Mouse (Mus musculus) mature B cell (primary cell): Measurements from ENCODE around the gene Lrrc10b.

ENCODE experiments used
- in situ Hi-C: fragments of 300-500 bp; cut with MboI; formaldehyde crosslinking; loops from 2 replicates; pipeline ENCODE4 v1.14.3; 2019

The Lrrc10b gene

DNA sequence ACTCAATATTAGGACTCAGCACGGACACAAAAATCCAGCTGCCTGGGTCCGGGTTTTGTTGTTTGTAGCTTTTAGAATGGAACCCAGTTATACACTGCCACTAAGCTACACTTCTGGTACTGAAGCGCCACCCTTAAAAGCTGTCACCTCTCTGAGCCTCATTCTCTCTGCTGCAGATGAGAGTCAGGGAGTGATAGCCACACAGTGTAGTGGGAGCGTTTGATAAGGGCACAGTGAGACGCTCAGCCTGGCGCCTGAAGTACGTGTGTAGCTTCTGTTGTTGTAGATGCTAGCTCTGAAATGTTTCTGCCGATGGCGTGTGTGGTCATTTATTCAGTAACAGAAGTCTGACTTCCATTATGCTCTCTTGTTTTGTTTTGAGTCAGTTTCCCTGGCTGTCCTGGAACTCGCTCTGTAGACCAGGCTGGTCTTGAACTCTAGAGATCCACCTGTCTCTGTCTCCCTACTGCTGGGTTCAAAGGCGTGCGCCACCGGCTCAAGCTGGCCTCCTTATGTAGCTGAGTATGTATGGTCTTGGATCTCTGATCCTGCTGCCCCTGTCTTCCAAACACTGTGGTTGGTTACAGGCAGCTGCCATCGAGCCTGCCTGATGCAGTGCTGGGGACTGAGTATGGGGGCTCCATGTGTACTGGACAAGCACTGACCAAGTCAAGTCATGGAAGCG is 12.4 kb downstream of the Lrrc10b start:
- in situ Hi-C loops = loop anchor here (5.0 kb wide), 1 partner anchor 37 kb away; the partner anchor contains the start of gene Ppp1r32

DNA sequence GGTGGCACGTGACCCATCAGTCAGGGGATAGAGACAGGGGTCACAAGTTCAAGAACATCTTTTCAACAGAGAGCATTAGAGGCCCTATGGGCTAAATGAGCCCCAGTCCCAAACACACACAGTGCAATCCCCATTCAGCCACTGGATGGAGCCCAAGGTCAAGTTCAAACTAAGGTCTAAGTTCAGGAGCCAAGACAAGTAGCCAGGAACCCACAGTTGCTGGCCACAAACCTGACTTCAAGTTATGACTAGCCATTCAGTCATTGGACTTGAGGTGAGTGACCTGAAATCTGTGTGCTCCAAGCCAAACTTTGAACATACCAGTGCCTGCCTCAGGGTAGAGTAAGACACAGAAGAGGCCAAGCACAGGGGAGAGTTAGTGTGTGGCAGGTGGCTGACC is 19.8 kb downstream of the Lrrc10b start:
- in situ Hi-C loops = no loop called here

DNA sequence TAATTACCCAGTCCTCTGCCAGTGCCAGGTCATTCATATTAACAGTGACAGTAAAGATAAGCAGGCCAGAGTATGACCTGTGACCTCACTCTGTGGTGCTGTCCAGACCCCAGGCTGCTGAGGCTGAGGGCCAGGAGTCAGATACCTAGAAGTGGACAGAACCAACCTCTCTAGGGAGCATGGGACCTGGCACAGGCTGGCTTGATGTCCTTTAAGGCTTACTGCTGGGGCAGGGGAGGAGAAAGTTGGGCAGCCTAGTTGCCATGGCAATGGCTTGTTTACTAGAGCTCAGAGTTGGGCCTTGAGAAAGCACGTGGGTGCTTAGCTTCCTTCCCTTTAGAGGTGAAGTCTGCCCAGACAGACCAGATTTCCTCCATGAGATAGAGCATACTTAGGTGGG is 20.5 kb downstream of the Lrrc10b start:
- in situ Hi-C loops = no loop called here

DNA sequence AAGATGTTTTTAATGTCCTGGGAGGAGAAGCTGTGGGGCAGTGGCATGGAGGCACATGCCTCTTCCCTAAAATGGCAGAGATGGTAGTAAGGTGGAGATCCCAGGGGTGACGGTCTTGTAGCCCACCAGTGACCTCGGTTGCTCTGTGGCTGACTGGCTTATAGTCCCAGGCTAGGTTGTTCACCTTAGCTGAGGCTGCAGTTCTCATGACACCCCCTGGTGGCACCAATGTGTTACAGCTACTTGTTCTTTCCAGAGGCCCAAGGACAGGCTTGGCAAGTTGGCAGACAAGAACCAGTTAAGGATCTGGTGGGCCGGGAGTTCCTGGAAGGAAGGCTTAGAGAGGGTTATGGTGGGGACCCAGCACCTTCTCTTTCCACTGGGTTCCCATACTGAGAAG is 21.4 kb downstream of the Lrrc10b start:
- in situ Hi-C loops = no loop called here

DNA sequence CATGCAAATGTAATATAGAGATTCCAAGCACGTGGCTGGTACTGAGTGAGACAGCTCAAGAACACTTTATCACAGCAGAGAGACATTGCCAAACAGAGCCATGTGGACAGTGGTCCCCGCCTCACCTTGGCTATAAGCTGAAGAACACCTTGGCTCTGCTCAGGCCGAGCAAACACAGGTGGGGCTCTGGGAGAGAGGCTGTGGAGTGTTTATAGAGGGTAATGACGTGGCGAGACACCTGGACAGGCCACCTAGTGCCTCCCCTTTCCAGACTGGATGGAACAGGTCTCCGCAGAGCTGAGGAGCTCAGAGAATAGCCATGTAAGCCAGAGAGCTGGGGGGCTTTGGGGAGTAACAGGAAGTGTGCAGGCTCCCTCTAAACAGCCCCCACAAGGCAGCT is 22.3 kb downstream of the Lrrc10b start:
- in situ Hi-C loops = no loop called here

DNA sequence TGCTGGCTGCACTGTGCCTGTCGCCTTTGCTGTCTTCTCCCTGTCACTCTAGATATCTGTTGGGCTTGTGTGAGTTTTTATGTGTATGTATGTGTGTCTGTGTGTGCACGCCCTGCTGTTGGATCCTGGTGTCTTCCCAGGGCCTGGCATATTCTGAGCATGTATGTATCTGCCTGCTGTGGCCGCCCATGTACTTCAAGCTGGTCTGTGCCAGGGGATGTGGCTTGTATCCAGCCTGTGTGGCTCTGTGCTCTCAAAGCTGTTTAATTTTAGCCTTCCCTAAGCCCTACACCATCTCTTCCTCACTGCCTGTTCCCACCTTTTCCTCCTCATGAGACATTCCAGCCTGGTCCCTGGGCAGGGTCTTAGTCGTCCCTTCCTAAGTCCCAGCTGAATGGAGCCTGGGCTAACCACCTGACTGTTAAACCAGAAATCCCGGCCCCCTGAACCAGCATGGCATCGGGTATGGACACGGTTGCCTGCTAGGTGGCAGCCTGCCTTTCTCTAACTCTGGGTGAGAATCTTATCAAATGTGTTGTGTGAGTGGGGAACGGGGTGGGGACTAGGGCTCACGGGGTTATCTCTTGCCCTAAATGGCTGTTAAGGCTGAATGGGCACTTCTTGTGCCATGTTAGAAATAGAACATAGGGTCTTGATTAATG is 23.3 kb downstream of the Lrrc10b start:
- in situ Hi-C loops = no loop called here

DNA sequence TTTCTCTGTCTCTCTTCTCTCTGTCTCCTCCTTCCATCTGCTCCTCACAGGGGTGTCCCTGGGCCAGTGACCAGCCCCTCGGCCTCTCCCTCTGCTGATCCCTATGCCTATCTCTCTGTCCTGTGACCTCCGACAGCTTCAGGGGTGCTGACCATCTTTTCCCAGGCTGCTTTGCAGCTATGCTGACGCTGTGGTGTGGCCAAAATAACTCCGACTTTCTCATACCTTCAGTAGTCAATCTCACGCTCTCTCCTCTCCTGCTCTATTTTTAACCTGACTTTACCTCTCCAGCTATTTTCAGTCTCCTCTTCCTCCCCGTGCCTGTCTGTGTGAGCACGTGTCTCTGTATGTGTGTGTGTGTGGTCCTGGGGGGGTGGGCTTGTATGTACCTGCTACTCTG is 24.0 kb downstream of the Lrrc10b start:
- in situ Hi-C loops = no loop called here

DNA sequence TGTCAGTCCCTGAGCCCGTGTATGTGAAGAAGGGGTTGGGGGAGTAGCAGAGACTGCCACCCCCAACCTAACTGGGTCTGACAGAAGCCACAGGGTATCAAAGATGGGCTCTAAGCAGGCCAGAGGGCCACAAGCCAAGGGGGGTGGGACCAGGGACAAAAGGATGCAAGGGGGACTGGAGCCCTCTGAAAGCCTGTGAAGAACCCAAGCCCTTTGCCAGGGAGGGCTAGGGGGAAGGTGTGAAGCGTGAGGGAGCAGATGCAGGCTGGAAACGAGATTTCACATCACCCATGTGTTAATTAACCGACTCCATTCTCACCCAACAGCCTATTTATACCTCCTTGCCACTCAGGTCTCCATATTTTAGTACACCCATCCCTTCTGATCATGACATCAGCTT is 25.4 kb downstream of the Lrrc10b start:
- in situ Hi-C loops = no loop called here

DNA sequence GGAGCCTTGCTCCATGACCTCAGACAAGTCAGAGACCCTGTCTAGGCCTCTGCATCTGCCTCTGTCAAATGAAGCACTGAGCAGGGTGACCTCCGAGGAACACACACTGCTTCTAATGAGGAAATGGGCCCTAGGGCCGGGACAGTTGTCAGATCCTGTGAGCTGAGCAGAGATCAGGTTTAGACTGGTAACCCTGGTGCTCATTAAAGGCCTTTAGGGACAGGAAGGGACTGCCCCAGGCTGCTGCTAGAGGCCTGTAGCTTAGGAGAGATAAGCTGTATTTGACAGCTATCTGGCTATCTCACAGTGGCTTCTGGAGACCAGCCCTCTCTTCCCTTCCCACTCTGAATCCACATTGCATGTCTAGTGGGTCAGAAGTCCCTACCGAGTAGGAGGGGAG is 25.9 kb downstream of the Lrrc10b start:
- in situ Hi-C loops = no loop called here

DNA sequence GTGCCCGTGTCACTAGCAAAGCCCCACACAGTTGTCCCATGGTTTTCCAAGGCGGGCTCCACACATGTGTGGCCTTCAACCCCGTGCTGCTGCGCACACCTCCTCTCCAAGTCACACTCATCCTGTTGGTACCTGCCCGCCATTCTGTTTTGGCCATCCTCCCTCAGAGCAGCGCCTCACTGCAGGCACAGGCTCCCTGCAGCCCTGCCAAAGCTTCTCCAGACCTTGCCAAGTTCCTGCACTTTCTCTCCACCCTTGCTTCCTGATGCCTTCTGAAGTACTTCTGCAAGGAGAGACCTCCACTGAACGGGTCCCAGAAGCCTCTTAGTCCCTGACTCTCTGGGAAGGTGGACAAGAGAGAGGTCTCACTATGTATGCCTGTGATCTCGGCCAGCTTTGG is 27.9 kb downstream of the Lrrc10b start:
- in situ Hi-C loops = no loop called here

DNA sequence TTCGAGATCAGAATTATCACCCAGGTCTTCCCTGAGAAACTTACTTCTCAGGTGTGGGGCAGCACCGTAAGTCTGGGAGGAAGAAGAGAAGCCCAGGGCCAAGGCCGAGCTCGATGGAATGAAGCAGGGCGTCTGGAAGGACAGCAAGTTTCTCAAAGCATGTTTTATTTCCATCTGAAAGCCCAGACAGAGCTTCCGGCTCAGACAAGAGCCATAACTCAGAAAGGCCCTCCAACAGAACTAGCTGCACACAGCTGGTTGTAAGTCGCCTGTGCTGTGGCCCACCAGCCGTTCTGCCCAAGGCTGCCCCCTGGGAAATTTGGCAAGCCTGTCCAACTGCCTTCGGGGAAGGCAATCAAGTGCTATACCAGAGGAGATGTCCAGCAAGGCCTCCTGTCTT is 29.8 kb downstream of the Lrrc10b start:
- in situ Hi-C loops = no loop called here

DNA sequence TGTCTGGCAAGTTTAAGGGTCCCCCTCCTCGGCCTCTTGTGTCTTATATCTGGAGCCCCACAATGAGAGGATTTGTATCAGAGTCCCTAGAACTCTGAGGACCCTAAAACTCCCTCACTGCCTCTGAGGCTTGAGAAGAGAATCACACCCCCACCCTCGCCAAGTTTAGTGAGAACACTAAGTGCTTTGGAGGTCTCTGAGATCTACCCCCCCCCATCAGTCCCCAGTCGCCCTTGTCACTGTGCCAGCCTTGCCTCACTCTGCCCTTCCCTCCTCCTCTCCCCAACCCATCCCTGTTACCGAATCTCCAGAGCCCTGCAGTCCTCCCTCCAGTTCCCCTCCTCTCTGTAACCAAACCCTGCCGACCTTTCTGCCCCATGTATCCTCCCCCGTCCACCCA is 30.5 kb downstream of the Lrrc10b start:
- in situ Hi-C loops = no loop called here

DNA sequence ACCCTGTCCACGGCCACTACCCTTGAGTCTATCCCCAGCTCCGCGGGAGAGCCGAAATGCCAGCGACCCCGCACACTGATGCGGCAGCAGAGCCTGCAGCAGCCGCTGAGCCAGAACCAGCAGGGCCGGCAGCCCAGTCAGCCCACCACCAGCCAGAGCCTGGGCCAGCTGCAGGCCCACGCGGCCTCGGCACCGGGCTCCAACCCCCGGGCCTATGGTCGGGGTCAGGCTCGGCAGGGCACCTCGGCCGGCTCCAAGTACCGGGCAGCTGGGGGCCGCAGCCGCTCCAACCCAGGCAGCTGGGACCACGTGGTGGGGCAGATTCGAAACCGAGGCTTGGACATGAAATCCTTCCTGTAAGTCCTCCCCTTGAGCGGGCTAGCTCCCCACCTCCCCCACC is 31.0 kb downstream of the Lrrc10b start:
- in situ Hi-C loops = no loop called here

DNA sequence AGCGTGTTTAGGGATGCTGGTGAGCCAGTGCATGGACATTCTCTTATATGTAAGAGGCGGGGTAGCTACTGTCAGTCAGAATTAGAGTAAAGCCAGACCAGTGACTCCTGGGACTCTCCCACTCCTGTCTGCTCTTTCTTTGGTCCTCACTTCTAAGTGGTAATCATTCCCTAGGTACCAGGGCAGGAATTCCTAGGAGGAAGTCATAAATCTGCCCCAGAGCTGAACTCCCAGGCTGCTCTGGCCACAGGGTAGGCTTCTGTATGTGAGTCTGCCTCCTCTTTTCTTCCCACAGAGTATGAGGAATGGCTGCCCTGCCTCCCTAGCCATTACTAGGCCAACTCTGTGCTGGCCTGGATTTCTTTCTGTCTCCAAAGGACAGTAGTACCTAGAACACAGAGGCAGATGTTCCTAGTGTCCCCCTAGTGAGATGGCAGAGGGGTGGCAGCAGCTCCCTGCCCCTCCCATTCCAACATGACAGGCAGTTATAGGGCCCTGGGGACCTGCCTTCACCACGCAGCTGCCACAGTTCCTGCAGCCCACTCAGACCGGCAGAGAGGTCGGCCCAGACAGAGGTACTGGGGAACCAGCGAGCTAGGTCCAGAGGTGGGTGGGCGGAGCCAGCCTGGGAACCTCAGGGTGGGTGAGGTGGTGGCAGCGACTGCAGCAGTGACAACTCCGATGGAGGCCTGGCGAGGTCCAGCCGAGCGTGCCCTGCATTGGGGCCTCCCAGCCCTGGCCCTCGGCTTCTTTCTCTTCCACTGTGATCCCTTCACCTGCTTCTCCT is 31.6 kb downstream of the Lrrc10b start:
- in situ Hi-C loops = no loop called here

DNA sequence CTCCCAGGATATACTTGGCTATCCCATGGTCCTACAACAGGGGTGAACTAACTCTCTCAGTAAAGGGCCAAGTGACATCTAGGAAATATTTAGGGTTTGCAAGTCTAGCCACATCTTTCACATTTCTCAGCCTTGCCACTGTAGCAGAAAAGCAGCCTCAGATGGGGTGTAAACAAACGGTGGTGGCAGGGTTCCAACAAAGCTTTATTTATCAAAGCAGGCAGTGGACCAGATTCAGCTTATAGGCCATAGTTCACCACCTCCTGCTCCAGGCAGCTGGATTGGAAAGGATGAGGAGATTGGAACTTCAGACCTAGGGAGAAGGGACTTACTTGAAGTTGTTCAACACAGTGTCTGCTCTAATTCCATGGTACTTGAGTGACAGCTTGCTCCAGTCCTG is 32.5 kb downstream of the Lrrc10b start:
- in situ Hi-C loops = no loop called here

DNA sequence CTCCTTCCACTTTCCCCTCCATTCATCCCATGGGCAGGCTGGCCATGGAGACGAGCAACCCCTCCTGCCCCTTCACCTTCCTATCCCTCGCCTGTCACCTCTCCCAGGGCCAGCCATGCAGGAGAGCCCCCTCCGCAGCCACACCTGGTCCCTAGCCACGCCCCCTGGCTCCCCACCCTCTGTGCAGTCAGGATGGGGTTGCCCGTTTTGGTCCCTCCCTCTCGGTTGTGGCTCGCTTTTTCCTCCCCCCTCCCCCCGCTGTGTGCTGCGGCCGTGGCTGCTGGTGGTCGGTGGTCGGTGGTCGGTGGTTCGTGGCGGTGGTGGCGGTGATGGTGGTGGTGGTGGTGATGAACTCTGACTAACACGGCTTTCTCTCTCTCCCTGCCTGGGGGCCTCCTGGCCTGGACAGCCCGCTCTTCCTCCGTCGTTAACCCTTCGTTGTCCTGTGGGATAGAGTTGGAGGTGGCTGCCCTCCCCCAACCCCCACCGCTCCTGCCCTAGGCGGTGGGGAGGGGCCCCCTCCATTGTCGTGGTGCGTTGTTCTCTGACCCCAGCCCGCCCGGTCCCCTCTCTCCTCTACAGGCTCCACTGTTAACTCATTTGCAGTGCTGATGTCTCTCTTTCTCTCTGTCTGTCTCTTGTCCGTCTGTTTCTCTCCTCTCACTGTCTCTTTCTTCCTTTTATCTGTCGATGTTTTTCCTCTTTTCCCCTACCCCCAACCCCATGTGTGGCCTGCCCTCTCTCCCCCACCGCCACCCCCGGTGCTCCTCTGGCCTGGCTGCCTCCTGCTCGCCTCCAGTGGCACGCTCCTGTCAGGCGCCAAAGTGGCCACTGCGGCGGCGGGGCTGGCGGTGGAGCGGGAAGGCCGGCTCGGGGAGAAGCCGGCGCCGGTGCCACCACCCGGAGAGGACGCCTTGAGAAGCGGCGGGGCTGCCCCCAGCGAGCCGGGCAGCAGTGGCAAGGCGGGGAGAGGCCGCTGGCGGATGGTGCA is 35.0 kb downstream of the Lrrc10b start:
- in situ Hi-C loops = no loop called here

DNA sequence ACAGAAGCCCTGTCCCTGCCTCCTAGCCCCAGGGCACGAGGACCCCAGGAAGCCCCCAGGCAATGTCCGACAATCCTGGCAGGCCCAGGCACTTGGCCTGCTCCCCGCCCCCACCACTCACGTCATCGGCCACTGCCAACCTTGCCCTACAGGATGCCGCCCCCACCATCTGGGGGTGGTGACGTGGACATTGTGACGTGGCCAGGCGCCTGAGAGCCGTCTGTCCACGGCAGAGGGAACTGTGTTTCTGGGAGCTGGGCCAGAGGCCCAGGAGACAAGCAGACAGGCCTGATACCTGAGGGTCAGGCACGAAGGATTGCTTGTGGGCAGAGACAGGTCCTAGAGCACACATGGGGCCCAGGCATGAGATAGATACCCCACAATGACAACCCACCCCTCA is 39.8 kb downstream of the Lrrc10b start:
- in situ Hi-C loops = no loop called here

DNA sequence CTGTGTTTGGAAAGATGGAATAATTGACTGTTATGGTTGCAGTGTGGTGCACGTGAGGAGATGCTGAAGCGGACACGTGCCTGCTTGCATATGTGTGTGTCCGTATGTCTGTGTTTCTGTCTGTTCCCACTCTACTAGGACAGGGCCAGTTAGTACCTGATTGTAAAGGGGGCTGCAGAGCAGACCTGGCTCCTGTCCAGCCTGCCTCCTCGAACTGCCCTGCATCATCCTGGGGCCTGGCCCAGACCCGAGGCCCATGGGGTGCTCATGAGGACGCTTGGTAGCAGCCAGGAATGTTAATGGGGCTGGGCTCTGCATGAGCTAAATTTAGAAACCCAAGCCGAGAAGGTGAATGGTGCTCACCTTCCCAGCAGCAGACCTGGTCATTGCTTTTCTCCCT is 40.4 kb downstream of the Lrrc10b start:
- in situ Hi-C loops = no loop called here

DNA sequence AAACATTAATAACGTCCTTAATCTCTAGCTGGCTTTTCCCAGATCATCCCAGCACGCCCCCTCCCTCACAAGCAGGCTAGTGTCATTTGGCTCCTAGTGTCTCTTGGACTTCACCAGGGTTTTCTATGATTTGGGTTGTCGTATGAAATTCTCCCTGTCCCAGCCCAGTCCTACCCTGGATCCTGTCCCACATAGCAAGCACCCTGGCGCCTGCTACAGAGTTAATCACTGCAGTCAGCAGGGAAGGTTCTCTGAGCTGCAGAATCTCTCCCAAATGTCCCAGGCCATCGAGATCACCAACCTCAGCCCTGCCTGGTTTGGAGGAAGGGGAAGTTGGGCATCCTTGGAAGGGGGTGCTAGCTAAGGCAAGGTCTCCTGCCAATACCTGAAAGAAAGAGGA is 41.8 kb downstream of the Lrrc10b start:
- in situ Hi-C loops = no loop called here

DNA sequence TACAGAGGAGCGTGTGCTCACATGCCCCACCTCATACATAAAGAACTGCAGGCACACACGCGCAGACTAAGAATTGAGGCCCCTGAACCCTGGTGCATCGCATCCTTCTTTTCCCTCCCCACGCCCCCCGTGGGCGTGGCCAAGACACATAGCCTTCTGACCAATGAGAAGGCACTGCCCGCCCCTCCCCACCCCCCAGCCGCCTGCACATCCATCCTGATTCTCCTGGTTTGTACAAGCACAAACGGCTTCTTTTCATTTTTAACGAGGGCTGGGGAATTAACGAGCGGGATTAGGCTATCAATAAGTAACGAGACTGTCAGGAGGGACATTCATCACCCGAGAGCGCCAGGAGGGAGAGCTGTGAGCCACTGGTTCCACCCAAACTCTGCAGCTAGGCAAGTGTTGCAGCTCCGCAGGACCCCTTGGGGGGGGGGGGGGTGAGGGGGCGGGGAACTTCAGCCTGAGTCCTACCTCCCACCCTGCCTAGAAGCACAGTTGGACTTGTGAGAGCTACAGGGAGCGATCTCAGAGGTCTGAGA is 43.5 kb downstream of the Lrrc10b start:
- in situ Hi-C loops = no loop called here
